Mouse (Mus musculus) testis, adult 2 months (tissue): ENCODE measurements around the gene Scnm1.

ENCODE experiments used
- CTCF ChIP-seq: fragments of 200-500 bp; IDR thresholded peaks from 2 replicates; pipeline ENCODE4 v1.5.1; 2012; ENCODE audit warnings: low read depth, mild to moderate bottlenecking, inconsistent platforms, low read length, moderate library complexity; ENCODE audit not compliant: control insufficient read depth, insufficient read depth, insufficient replicate concordance
- POLR2A ChIP-seq: fragments of 200-500 bp; IDR thresholded peaks from 2 replicates; pipeline ENCODE4 v1.6.1; 2012; ENCODE audit warnings: low read depth, mild to moderate bottlenecking, inconsistent platforms, low read length, moderate library complexity; ENCODE audit not compliant: control insufficient read depth

- TF ChIP-seq POLR2A (no peak), CTCF (no peak)
Observed at GRCm38 (mm10) chr3:95105121-95105520, 28.7 kb downstream of the Scnm1 start.
